Mouse (Mus musculus) stomach, postnatal 0 days (tissue): ENCODE measurements around the gene Pip4k2a. TPM values are rescaled to one million over a fixed set of nuclear protein-coding genes. Genes with fewer than 3 reads are reported as not detected.

Source experiments
- ATAC-seq: fragments of 200-750 bp; cut with Nextera tagmentation; 2 replicates; pipeline ENCODE4 v1.8.0; 2017; ENCODE audit not compliant: low FRiP score, low TSS enrichment
- DNase-seq: peaks from one replicate; pipeline ENCODE4 v3.0.0-alpha.2; 2016; ENCODE audit warnings: low spot score
- H3K27ac ChIP-seq: fragments of 300-500 bp; sonication (generic); replicated peaks from 2 replicates; pipeline ENCODE4 v1.5.1; 2014; ENCODE audit warnings: mild to moderate bottlenecking, control low read depth
- H3K27me3 ChIP-seq: fragments of 300-500 bp; sonication (generic); 2 replicates; pipeline ENCODE4 v1.6.1; 2014; ENCODE audit warnings: low read length; ENCODE audit not compliant: control insufficient read depth, insufficient read depth
- H3K36me3 ChIP-seq: fragments of 300-500 bp; sonication (generic); 2 replicates; pipeline ENCODE4 v1.6.1; 2014; ENCODE audit warnings: low read length, mixed read lengths; ENCODE audit not compliant: control insufficient read depth, insufficient read depth
- H3K4me1 ChIP-seq: fragments of 300-500 bp; sonication (generic); replicated peaks from 2 replicates; pipeline ENCODE4 v1.6.1; 2014; ENCODE audit warnings: antibody characterized with exemption; ENCODE audit not compliant: control insufficient read depth, insufficient read depth
- H3K4me2 ChIP-seq: fragments of 300-500 bp; sonication (generic); replicated peaks from 2 replicates; pipeline ENCODE4 v1.6.1; 2014; ENCODE audit warnings: low read depth, mild to moderate bottlenecking, control low read depth, moderate library complexity
- H3K4me3 ChIP-seq: fragments of 300-500 bp; sonication (generic); 2 replicates; pipeline ENCODE4 v1.5.1; 2014; ENCODE audit warnings: low read depth, low read length, control low read depth
- H3K9ac ChIP-seq: fragments of 300-500 bp; sonication (generic); 2 replicates; pipeline ENCODE4 v1.6.1; 2014; ENCODE audit warnings: mild to moderate bottlenecking, low read length, control low read depth, mixed read lengths
- H3K9me3 ChIP-seq: fragments of 300-500 bp; sonication (generic); 2 replicates; pipeline ENCODE4 v1.6.1; 2016; ENCODE audit warnings: low read length; ENCODE audit not compliant: control insufficient read depth
- CTCF ChIP-seq: IDR thresholded peaks from 2 replicates; pipeline ENCODE4 v1.5.1; 2016; ENCODE audit warnings: antibody characterized with exemption, low read depth, mild to moderate bottlenecking, moderate library complexity
- EP300 ChIP-seq: optimal IDR thresholded peaks from 2 replicates; pipeline ENCODE3; 2016; ENCODE audit warnings: antibody characterized with exemption
- WGBS: fragments of 180-500 bp; shearing (Covaris S2); extraction: QIAGEN DNeasy Blood & Tissue Kit; methylation state at CpG from one replicate; pipeline ENCODE4 v1.1.7; 2014; 5-methylcytosine and 5-hydroxymethylcytosine counted together
- polyA plus RNA-seq: library from polyadenylated mRNA; unstranded; fragments of >200 nt; fragmentation: Nextera tagmentation; extraction: Ambion mirVana; gene quantifications from 2 replicates; pipeline ENCODE4 v1.2.1, GENCODE M21; 2015

Gene Pip4k2a
- polyA plus RNA-seq, 1 experiment from 2014 or later = 4.5 TPM

DNA sequence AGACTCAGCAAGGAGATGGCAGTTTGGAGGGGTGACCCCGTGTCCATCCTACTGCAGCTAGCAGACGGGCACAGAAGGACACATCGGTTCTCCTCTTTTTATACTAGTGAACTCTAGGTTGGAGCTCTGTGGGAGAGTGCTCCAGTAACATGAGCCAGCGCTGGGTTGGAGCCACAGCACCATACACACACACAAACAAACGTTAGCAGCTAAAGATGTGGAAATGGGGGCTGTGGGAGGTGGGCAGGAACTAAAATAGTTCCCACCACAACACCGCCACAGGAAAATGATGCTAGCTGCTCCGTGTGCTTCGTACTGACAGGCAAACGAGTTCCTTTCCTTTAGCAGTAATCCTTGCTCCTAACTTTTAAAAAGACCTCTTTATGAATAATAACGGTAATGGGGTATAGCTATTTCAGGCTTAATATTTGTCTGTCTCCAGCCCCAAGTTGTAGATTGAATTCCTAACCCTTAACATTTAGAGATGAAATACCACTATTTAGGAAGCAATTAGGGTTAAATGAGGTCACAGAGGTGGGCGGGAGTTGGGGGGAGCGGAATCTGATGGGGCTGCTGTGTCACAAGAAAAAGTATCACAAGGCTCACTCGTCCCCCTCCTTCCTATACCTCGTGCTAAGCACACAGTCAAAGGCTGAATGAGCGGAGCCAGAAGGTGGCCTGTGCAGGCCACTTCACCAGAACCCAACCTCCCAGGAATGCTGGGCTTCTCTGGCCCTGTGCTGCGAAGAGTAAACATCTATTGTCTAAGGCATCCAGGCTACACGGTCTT is 73.9 kb downstream of the Pip4k2a start:
- DNase-seq = no peak
- H3K9me3 ChIP-seq = no peaks in the 10 kb centered on the region
- H3K36me3 ChIP-seq = no peaks in the 10 kb centered on the region
- no peak overlapping the region for H3K4me3 ChIP-seq
- H3K27ac ChIP-seq = no peak overlapping the region
- H3K4me2 ChIP-seq = no peak overlapping the region
- ATAC-seq = no peak
- no peaks in the 10 kb centered on the region for H3K27me3 ChIP-seq
- 47% methylated on average over 17 of the region's 17 CpGs for WGBS
- no peaks in the 10 kb centered on the region for H3K4me1 ChIP-seq
- TF ChIP-seq CTCF (no peak), EP300 (no peak)
- H3K9ac ChIP-seq = no peak overlapping the region

DNA sequence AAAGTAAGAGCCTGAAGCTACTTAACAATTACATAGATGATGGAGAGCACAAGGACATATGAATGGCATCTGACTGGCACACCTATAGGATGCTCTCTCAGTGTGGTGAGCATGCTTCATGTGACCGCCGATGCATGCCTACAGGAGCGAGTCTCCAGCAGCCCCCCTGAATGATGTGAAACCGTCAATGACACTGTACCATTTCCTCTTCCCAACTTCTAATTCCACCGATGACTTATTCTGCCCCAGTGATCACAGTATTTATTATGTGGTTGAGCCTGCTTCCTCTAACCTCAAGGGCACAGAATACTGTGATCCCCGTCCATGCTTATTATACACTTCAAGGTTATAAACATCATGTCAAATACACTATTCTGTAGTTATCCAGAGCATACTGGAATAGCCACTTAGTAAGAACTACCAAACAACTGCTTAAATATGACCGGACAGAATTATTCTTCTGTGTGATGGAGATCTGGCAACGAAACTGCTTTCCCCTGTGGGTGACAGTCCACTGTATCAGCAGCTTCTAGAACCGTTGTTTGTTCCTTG is 74.8 kb downstream of the Pip4k2a start:
- no peak overlapping the region for H3K27ac ChIP-seq
- DNase-seq = no peak
- H3K27me3 ChIP-seq = no peaks in the 10 kb centered on the region
- WGBS = 66% methylated on average over 9 of the region's 9 CpGs
- no peaks in the 10 kb centered on the region for H3K9me3 ChIP-seq
- no peaks in the 10 kb centered on the region for H3K36me3 ChIP-seq
- no peak overlapping the region for H3K9ac ChIP-seq
- no peak overlapping the region for H3K4me3 ChIP-seq
- no peak for ATAC-seq
- no peak for TF ChIP-seq CTCF
- TF ChIP-seq EP300 = no peak
- H3K4me1 ChIP-seq = no peaks in the 10 kb centered on the region
- no peak overlapping the region for H3K4me2 ChIP-seq

DNA sequence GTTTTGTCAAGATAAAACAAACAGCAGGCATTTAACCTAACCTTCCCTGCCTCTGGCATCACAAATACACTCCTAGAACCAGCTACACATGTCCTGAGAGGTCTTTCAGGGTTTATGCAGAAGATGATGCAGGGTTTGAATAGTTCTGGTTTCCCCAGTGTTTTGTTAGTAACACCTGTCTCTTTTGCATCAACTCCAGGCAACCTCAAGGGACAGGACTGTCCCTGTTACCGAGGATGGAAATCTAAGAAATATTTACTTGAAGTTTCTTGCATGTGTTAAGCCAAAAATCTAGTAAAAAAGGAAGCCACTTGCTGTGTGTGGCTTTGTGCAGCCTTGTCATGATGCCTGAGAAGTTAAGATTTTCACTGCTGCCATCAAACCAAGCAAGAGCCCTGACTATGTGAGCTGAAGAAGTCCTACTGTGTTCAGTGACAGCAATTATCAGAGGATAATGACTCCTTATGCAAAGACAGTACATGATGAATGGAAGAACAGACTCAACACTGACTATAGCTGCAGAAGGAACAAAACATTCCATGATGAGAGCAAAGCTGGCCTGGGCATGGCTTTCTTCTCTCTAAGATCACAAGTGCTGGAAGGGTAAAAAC is 76.3 kb downstream of the Pip4k2a start:
- no peaks in the 10 kb centered on the region for H3K9me3 ChIP-seq
- no peak for TF ChIP-seq CTCF
- no peak for TF ChIP-seq EP300
- no peak overlapping the region for H3K27ac ChIP-seq
- no peaks in the 10 kb centered on the region for H3K4me1 ChIP-seq
- H3K9ac ChIP-seq = no peak overlapping the region
- H3K4me3 ChIP-seq = no peak overlapping the region
- no peak overlapping the region for H3K4me2 ChIP-seq
- no peaks in the 10 kb centered on the region for H3K36me3 ChIP-seq
- no peaks in the 10 kb centered on the region for H3K27me3 ChIP-seq
- WGBS = 33% methylated on average over 1 of the region's 1 CpGs
- ATAC-seq (no peak), DNase-seq (no peak)

DNA sequence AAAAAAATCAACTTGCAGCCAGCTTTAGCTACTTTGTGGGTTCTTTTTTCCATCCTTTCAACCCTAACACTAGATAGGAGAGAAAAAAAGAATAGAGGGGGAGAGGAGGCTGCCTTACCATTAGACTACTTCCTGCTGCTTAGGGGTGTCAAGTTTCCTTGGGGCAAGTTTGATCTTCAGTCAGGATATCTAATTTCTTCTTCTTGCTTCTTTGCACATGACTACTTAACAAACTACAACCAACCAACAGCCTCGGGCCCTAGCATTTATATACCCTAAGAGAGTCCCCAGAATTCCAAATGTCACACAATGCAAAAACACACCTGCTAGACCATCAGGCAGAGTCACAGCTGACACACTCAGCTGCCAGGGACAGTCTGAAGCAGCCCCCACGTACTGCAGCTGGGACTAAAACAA is 77.5 kb downstream of the Pip4k2a start:
- Histone ChIP-seq H3K9ac (no peak overlapping the region), H3K27ac (no peak overlapping the region), H3K4me3 (no peak overlapping the region), H3K4me2 (no peak overlapping the region), H3K36me3 (no peaks in the 10 kb centered on the region), H3K4me1 (no peaks in the 10 kb centered on the region), H3K27me3 (no peaks in the 10 kb centered on the region), H3K9me3 (no peaks in the 10 kb centered on the region)
- no peak for ATAC-seq
- WGBS = 49% methylated on average over 2 of the region's 2 CpGs
- no peak for DNase-seq
- no peak for TF ChIP-seq EP300
- TF ChIP-seq CTCF = no peak

DNA sequence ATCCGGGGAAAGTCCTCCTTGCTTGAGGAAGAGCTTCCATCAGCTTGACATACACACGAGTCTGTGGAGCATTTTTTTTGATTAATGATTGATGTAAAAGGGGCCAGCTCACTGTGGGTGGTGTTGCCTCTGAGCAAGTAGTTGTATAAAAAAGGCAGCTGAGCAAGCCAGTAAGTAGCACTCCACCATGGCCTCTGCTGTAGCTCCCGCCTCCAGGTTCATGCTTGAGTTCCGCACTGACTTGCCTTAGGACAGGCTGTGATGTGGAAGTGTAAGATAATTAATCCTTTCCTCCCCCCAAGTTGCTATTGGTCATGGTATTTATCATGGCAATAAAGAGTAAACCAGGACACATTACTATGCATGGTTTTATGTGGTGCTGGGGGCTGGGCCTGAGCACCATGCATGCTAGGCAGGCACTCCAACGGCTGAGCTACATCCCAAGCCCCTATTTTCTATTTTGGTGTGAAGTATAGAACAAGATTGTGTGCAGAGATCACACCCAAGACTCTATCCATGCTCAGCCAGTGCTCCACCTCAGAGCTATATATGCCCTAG is 78.0 kb downstream of the Pip4k2a start:
- H3K27me3 ChIP-seq = no peaks in the 10 kb centered on the region
- no peak overlapping the region for H3K9ac ChIP-seq
- H3K9me3 ChIP-seq = no peaks in the 10 kb centered on the region
- H3K36me3 ChIP-seq = no peaks in the 10 kb centered on the region
- 53% methylated on average over 5 of the region's 5 CpGs for WGBS
- no peak for DNase-seq
- no peak for ATAC-seq
- H3K4me1 ChIP-seq = no peaks in the 10 kb centered on the region
- no peak overlapping the region for H3K4me3 ChIP-seq
- TF ChIP-seq EP300 (no peak), CTCF (no peak)
- H3K4me2 ChIP-seq = no peak overlapping the region
- no peak overlapping the region for H3K27ac ChIP-seq

DNA sequence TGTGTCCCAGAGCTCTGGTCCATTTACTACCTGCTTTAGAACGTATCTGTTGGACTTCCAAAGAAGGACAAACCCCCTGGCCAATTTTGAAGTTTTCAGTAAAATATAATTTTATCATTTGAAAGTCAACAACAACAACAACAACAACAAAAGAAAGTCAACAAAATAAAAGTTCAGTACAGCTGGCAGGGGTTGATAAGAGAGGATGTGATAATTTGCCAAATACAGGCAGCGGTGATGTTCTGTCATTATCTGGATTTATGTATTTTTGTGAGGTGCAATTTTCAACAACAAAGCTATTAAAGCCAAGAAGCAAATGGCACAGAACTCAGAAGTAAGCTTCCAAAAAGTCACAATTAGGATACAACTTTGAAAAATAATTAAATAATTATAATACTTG is 80.1 kb downstream of the Pip4k2a start:
- Histone ChIP-seq H3K4me1 (no peaks in the 10 kb centered on the region), H3K36me3 (no peaks in the 10 kb centered on the region), H3K4me3 (no peak overlapping the region), H3K9me3 (no peaks in the 10 kb centered on the region), H3K27ac (no peak overlapping the region), H3K27me3 (no peaks in the 10 kb centered on the region), H3K4me2 (no peak overlapping the region), H3K9ac (no peak overlapping the region)
- WGBS = 86% methylated on average over 2 of the region's 2 CpGs
- DNase-seq (no peak), ATAC-seq (no peak)
- TF ChIP-seq CTCF = no peak
- no peak for TF ChIP-seq EP300
